Mouse (Mus musculus): ENCODE results near the gene Fam118b. TPM values are rescaled to one million over a fixed set of nuclear protein-coding genes. Genes with fewer than 3 reads are reported as not detected.

Gene Fam118b
- total and polyA plus RNA-seq, 3 experiments = 23.4 to 30.9 TPM; not detected in 1

GRCm38 (mm10) chr9:35210542-35211474, 56.8 kb downstream of the Fam118b start, which contains the start of gene Foxred1 (continued):
- TF ChIP-seq KAT2A (conservative IDR thresholded peaks at IDR 0.05; ENCODE audit: low read depth, low read length) (no peak; the same call in 1 of the 2 replicates), CTCF (IDR thresholded peaks at IDR 0.05 in 2 of 3, conservative IDR thresholded peaks at IDR 0.05 in 1 of 3; ENCODE audit: control insufficient read depth in 1 of 3, insufficient read depth in 1 of 3, low read depth in 2 of 3, low read length in 3 of 3, poor library complexity in 1 of 3, severe bottlenecking in 1 of 3) (no peak), EP300 (IDR thresholded peaks at IDR 0.05; ENCODE audit: low read depth in 1 of 2, low read length in 2 of 2) (no peak), JUND (IDR thresholded peaks at IDR 0.05; ENCODE audit: low read depth, low read length) (0 out of 2 replicates have a peak, but pooled peaks have one; percentile 16)

GRCm38 (mm10) chr9:35204421-35204820, 63.2 kb downstream of the Fam118b start:
- H3K36me3 ChIP-seq (ENCODE audit: control insufficient read depth in 1 of 2, insufficient read depth in 2 of 2, low read length in 2 of 2) = peaks cover 8 to 19% of the 10 kb centered on the region in 2 experiments
- TF ChIP-seq NRF1 (IDR thresholded peaks at IDR 0.05; ENCODE audit: insufficient read depth, low read depth, low read length, poor library complexity, severe bottlenecking) = no peak
- TF ChIP-seq TBP (IDR thresholded peaks at IDR 0.05; ENCODE audit: low read depth, low read length) = no peak
- TF ChIP-seq GATA1 (IDR thresholded peaks at IDR 0.05; ENCODE audit: low read depth, low read length) = no peak
- TF ChIP-seq EP300 (IDR thresholded peaks at IDR 0.05; ENCODE audit: low read depth in 1 of 2, low read length in 2 of 2) = no peak
- TF ChIP-seq ZNF384 (IDR thresholded peaks at IDR 0.05; ENCODE audit: low read depth, low read length) = no peak
- TF ChIP-seq CHD2 (IDR thresholded peaks at IDR 0.05; ENCODE audit: low read length) = no peak
- TF ChIP-seq CTCF (IDR thresholded peaks at IDR 0.05 in 2 of 3, conservative IDR thresholded peaks at IDR 0.05 in 1 of 3; ENCODE audit: control insufficient read depth in 1 of 3, insufficient read depth in 1 of 3, low read depth in 2 of 3, low read length in 3 of 3, poor library complexity in 1 of 3, severe bottlenecking in 1 of 3) = no peak
- TF ChIP-seq JUND (IDR thresholded peaks at IDR 0.05; ENCODE audit: low read depth, low read length) = no peak

DNA sequence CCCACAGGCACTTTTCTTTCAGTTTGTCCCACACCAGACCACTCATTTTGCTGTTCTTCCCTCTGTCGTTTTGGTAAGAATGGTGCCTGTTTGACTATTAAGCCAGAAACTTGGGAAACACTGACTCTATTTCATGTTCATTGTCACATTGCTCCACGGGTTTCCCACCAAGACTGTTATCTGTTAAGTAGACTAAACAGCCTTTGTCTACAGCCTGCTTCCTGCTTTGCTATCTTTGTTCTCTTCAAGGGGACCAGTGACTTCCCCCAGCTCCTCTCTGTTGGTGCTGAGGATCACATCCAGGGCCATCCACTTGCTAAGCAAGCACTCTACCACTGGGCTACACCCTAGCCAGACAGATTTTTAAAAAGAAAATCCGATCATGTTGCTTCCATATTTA, 64.1 kb downstream of the Fam118b start:
- peaks cover 10 to 11% of the 10 kb centered on the region in 2 experiments for H3K4me1 ChIP-seq (ENCODE audit: control insufficient read depth in 1 of 2, insufficient read depth in 2 of 2, low read length in 2 of 2)
- no peaks in the 10 kb centered on the region for H3K9me3 ChIP-seq (replicated peaks; ENCODE audit: insufficient read depth, low read length)
- peak overlapping the region; percentile 24; the same call in 1 of the 2 replicates for H3K9ac ChIP-seq (ENCODE audit: control insufficient read depth, low read depth, low read length, poor library complexity, severe bottlenecking)
- DNase-seq (ENCODE audit: low read depth, low spot score) = peak; percentile 81
- peak overlapping the region; percentile 61 for H3K27ac ChIP-seq (ENCODE audit: control insufficient read depth, low read depth, low read length)
- no peaks in the 10 kb centered on the region for H3K27me3 ChIP-seq (ENCODE audit: control insufficient read depth in 1 of 2, insufficient read depth in 2 of 2, low read length in 2 of 2)
- no peak overlapping the region for H3K4me3 ChIP-seq (ENCODE audit: control insufficient read depth in 1 of 2, insufficient read depth in 1 of 2, low read depth in 2 of 2, low read length in 2 of 2)
- H3K79me2 ChIP-seq (ENCODE audit: control insufficient read depth, insufficient read depth, low read length, poor library complexity) = peaks cover 1% of the 10 kb centered on the region; the same call in 1 of the 2 replicates
- peaks cover 5 to 19% of the 10 kb centered on the region in 2 experiments for H3K36me3 ChIP-seq (ENCODE audit: control insufficient read depth in 1 of 2, insufficient read depth in 2 of 2, low read length in 2 of 2)
- peak; percentile 50 to 61; a peak in 3 of 4 replicates for TF ChIP-seq EP300 (IDR thresholded peaks at IDR 0.05; ENCODE audit: low read depth in 1 of 2, low read length in 2 of 2)
- 0 out of 2 replicates have a peak, but pooled peaks have one; percentile 41 for TF ChIP-seq HCFC1 (IDR thresholded peaks at IDR 0.05; ENCODE audit: low read depth, low read length)
- TF ChIP-seq ZNF384 (IDR thresholded peaks at IDR 0.05; ENCODE audit: low read depth, low read length) = no peak
- peak; percentile 62; the same call in 1 of the 2 replicates for TF ChIP-seq ETS1 (IDR thresholded peaks at IDR 0.05; ENCODE audit: low read depth, low read length)
- TF ChIP-seq ZKSCAN1 (IDR thresholded peaks at IDR 0.05; ENCODE audit: low read depth, low read length) = no peak
- no peak for TF ChIP-seq JUND (IDR thresholded peaks at IDR 0.05; ENCODE audit: low read depth, low read length)
- TF ChIP-seq TAL1 (IDR thresholded peaks at IDR 0.05; ENCODE audit: low read length) = peak; percentile 58
- no peak for TF ChIP-seq MYB (IDR thresholded peaks at IDR 0.05; ENCODE audit: low read depth, low read length)
- 0 out of 4 replicates have a peak, but pooled peaks of 1 of the 2 experiments have one; percentile 28 for TF ChIP-seq POLR2A (IDR thresholded peaks at IDR 0.05; ENCODE audit: control insufficient read depth in 1 of 2, insufficient read depth in 1 of 2, low read depth in 1 of 2, low read length in 2 of 2, poor library complexity in 1 of 2)
- peak; percentile 82 for TF ChIP-seq MAX (IDR thresholded peaks at IDR 0.05; ENCODE audit: low read length)
- 0 out of 2 replicates have a peak, but pooled peaks have one; percentile 47 for TF ChIP-seq SIN3A (IDR thresholded peaks at IDR 0.05; ENCODE audit: low read length)
- TF ChIP-seq MXI1 (IDR thresholded peaks at IDR 0.05; ENCODE audit: low read depth, low read length) = 0 out of 2 replicates have a peak, but pooled peaks have one; percentile 55
- 0 out of 2 replicates have a peak, but pooled peaks have one; percentile 28 for TF ChIP-seq MAZ (IDR thresholded peaks at IDR 0.05; ENCODE audit: low read depth, low read length)
- TF ChIP-seq GATA1 (IDR thresholded peaks at IDR 0.05; ENCODE audit: low read depth, low read length) = peak; percentile 76
- no peak for TF ChIP-seq USF1 (IDR thresholded peaks at IDR 0.05; ENCODE audit: low read depth, low read length)
- TF ChIP-seq POLR2AphosphoS2 (IDR thresholded peaks at IDR 0.05; ENCODE audit: low read length) = peak; percentile 47; the same call in 1 of the 2 replicates
- 0 out of 2 replicates have a peak, but pooled peaks have one; percentile 30 for TF ChIP-seq TBP (IDR thresholded peaks at IDR 0.05; ENCODE audit: low read depth, low read length)
- TF ChIP-seq KAT2A (conservative IDR thresholded peaks at IDR 0.05; ENCODE audit: low read depth, low read length) = no peak
- no peak for TF ChIP-seq POLR2AphosphoS5 (IDR thresholded peaks at IDR 0.05; ENCODE audit: borderline replicate concordance, low read depth, low read length)
- TF ChIP-seq RAD21 (IDR thresholded peaks at IDR 0.05; ENCODE audit: low read depth, low read length) = no peak
- peak; percentile 61; the same call in 1 of the 2 replicates for TF ChIP-seq ELF1 (IDR thresholded peaks at IDR 0.05; ENCODE audit: low read depth, low read length)

More at GRCm38 (mm10) chr9:35204421-35204820, 63.2 kb downstream of the Fam118b start:
- Histone ChIP-seq H3K9ac (ENCODE audit: control insufficient read depth, low read depth, low read length, poor library complexity, severe bottlenecking) (no peak overlapping the region), H3K79me2 (ENCODE audit: control insufficient read depth, insufficient read depth, low read length, poor library complexity) (peaks cover 1% of the 10 kb centered on the region; the same call in 1 of the 2 replicates), H3K9me3 (replicated peaks; ENCODE audit: insufficient read depth, low read length) (no peaks in the 10 kb centered on the region), H3K4me3 (ENCODE audit: control insufficient read depth in 1 of 2, insufficient read depth in 1 of 2, low read depth in 2 of 2, low read length in 2 of 2) (no peak overlapping the region), H3K27me3 (ENCODE audit: control insufficient read depth in 1 of 2, insufficient read depth in 2 of 2, low read length in 2 of 2) (no peaks in the 10 kb centered on the region), H3K27ac (ENCODE audit: control insufficient read depth, low read depth, low read length) (no peak overlapping the region), H3K4me1 (ENCODE audit: control insufficient read depth in 1 of 2, insufficient read depth in 2 of 2, low read length in 2 of 2) (peaks cover 10 to 11% of the 10 kb centered on the region in 2 experiments)
- DNase-seq (ENCODE audit: low read depth, low spot score) = no peak
